Mouse (Mus musculus) heart, embryonic 14.5 days (tissue): ENCODE results near the gene Epha3. TPM values are rescaled to one million over a fixed set of nuclear protein-coding genes. Genes with fewer than 3 reads are reported as not detected.

Experiments
- ATAC-seq: fragments of 200-750 bp; cut with Nextera tagmentation; 2 replicates; pipeline ENCODE4 v1.8.0; 2017; ENCODE audit warnings: low read depth, moderate TSS enrichment; ENCODE audit not compliant: insufficient number of reproducible peaks, insufficient read depth, low FRiP score
- H3K27ac ChIP-seq, 2 experiments: fragments of 200-500 bp in 1 of 2; fragments of 300-500 bp in 1 of 2; sonication (generic) in 1 of 2; replicated peaks in 1 of 2; 2 replicates each; pipeline ENCODE4 v1.5.1; 2012 to 2014; ENCODE audit warnings: low read depth in 2 of 2, low read length in 2 of 2, control low read depth in 1 of 2, mild to moderate bottlenecking in 1 of 2, mixed read lengths in 1 of 2; ENCODE audit not compliant: control insufficient read depth in 1 of 2, insufficient read depth in 1 of 2
- H3K27me3 ChIP-seq: fragments of 300-500 bp; sonication (generic); 2 replicates; pipeline ENCODE4 v1.6.1; 2014; ENCODE audit warnings: mild to moderate bottlenecking, low read length, control low read depth; ENCODE audit not compliant: control insufficient read depth, insufficient read depth
- H3K36me3 ChIP-seq: fragments of 300-500 bp; sonication (generic); 2 replicates; pipeline ENCODE4 v1.6.1; 2014; ENCODE audit warnings: mild to moderate bottlenecking, control low read depth, low read length, mixed read lengths; ENCODE audit not compliant: control insufficient read depth, insufficient read depth
- H3K4me1 ChIP-seq, 2 experiments: fragments of 200-500 bp in 1 of 2; fragments of 300-500 bp in 1 of 2; sonication (generic) in 1 of 2; 2 replicates each; pipeline ENCODE4 v1.6.1; 2012 to 2014; ENCODE audit warnings: low read length in 2 of 2, control low read depth in 1 of 2, mixed read lengths in 1 of 2; ENCODE audit not compliant: control insufficient read depth in 2 of 2, insufficient read depth in 2 of 2
- H3K4me2 ChIP-seq: fragments of 300-500 bp; sonication (generic); 2 replicates; pipeline ENCODE4 v1.6.1; 2014; ENCODE audit warnings: mild to moderate bottlenecking, low read length
- H3K4me3 ChIP-seq, 2 experiments: fragments of 200-500 bp in 1 of 2; fragments of 300-500 bp in 1 of 2; sonication (generic) in 1 of 2; 2 replicates each; pipeline ENCODE4 v1.5.1; 2012 to 2014; ENCODE audit warnings: low read length in 2 of 2, mild to moderate bottlenecking in 2 of 2, control low read depth in 1 of 2, low read depth in 1 of 2, moderate library complexity in 1 of 2; ENCODE audit not compliant: control insufficient read depth in 1 of 2, insufficient read depth in 1 of 2
- H3K9ac ChIP-seq: fragments of 300-500 bp; sonication (generic); 2 replicates; pipeline ENCODE4 v1.6.1; 2014; ENCODE audit warnings: mild to moderate bottlenecking, low read length
- H3K9me3 ChIP-seq: fragments of 300-500 bp; sonication (generic); 2 replicates; pipeline ENCODE4 v1.6.1; 2016; ENCODE audit warnings: low read length, control low read depth; ENCODE audit not compliant: control insufficient read depth
- WGBS: fragments of 180-500 bp; shearing (Covaris S2); extraction: QIAGEN DNeasy Blood & Tissue Kit; methylation state at CpG from one replicate; pipeline ENCODE4 v1.1.7; 2014; 5-methylcytosine and 5-hydroxymethylcytosine counted together
- polyA plus RNA-seq: library from polyadenylated mRNA; unstranded; fragments of >200 nt; fragmentation: Nextera tagmentation; extraction: Ambion mirVana; gene quantifications from 2 replicates; pipeline ENCODE4 v1.2.1, GENCODE M21; 2014

Epha3 gene
- polyA plus RNA-seq, 1 experiment from 2014 or later: 8.1 TPM

DNA sequence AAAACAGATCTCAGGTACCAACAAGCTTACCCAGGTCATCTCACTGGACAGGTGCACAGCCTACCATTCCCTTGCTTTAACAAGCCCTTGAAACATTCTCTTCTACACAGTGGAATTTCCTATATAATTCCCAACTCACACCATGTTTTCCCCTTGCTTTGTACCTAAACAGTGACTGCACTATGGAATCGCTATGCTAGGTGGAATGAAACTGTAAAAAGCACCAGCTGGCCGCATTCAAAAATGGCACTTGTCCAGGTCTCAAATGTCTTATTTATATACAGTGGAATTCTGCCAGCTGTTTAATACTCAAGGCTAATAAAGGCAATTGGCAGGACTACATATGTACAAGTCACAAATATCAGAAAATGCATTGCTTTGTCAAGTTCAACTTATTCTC lies 71.9 kb downstream of the Epha3 start:
- H3K27ac ChIP-seq: no peak overlapping the region
- no peak overlapping the region for H3K9ac ChIP-seq
- no peak for ATAC-seq
- H3K4me1 ChIP-seq: peaks cover 0 to 3% of the 10 kb centered on the region in 2 experiments; a peak in 1 of 4 replicates
- no peaks in the 10 kb centered on the region for H3K9me3 ChIP-seq
- no peak overlapping the region for H3K4me2 ChIP-seq
- 40% methylated on average over 2 of the region's 2 CpGs for WGBS
- H3K27me3 ChIP-seq: no peaks in the 10 kb centered on the region
- H3K36me3 ChIP-seq: no peaks in the 10 kb centered on the region
- no peak overlapping the region for H3K4me3 ChIP-seq

- WGBS: 87% methylated on average over 7 of the region's 7 CpGs
- H3K9ac ChIP-seq: no peak overlapping the region
- no peak for ATAC-seq
- H3K27me3 ChIP-seq: no peaks in the 10 kb centered on the region
- no peak overlapping the region for H3K27ac ChIP-seq
- no peaks in the 10 kb centered on the region for H3K36me3 ChIP-seq
- H3K9me3 ChIP-seq: no peaks in the 10 kb centered on the region
- peaks cover 0 to 2% of the 10 kb centered on the region in 2 experiments; a peak in 2 of 4 replicates for H3K4me1 ChIP-seq
- H3K4me3 ChIP-seq: no peak overlapping the region
- H3K4me2 ChIP-seq: no peak overlapping the region
Observed at GRCm38 (mm10) chr16:63783544-63783943, 80.4 kb downstream of the Epha3 start.

DNA sequence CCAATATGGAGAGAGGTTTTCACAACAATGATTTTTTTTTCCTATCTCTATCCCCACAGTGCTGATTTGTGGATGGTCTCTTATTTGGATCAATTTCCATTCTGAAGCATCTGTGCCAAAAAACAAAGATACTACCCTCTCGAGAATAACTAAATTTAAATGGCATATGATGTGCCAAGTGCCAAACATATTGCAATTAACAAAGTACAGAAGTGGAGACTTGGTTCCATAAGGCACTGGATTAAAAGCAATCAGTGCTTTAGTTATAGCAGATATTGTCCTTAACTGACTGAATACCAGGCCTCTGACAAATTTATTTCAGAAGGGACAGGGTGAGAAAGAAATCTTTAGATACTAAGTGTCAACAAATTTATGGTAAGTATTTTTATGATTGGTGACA lies 81.9 kb downstream of the Epha3 start:
- 53% methylated on average over 1 of the region's 1 CpGs for WGBS
- no peaks in the 10 kb centered on the region for H3K9me3 ChIP-seq
- no peak overlapping the region for H3K9ac ChIP-seq
- peaks cover 0 to 2% of the 10 kb centered on the region in 2 experiments; a peak in 2 of 4 replicates for H3K4me1 ChIP-seq
- no peaks in the 10 kb centered on the region for H3K36me3 ChIP-seq
- ATAC-seq: no peak
- no peak overlapping the region for H3K4me3 ChIP-seq
- no peak overlapping the region for H3K4me2 ChIP-seq
- no peaks in the 10 kb centered on the region for H3K27me3 ChIP-seq
- no peak overlapping the region for H3K27ac ChIP-seq

DNA sequence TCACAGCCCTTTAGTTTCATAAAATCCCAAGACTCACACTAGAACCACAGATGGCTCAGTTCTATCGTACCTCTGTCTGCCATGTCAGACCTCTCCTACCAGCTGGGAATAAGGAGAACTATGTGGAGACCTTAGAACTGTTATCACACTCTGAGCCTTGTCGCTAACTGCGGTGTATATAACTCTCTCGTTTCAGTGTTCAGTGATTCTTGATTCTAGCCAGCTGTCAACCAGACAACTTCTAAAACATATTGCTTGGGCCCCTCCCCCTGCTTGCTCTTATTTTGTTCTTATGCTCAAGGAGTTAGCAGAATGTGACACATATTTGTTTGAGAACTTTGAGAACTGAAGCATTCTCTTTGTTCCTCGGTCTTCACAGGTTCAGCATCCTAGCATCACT lies 83.8 kb downstream of the Epha3 start:
- WGBS: 61% methylated on average over 5 of the region's 5 CpGs
- H3K4me2 ChIP-seq: no peak overlapping the region
- ATAC-seq: no peak
- H3K9me3 ChIP-seq: no peaks in the 10 kb centered on the region
- H3K27me3 ChIP-seq: no peaks in the 10 kb centered on the region
- H3K9ac ChIP-seq: no peak overlapping the region
- no peak overlapping the region for H3K4me3 ChIP-seq
- peaks cover 0 to 2% of the 10 kb centered on the region in 2 experiments; a peak in 2 of 4 replicates for H3K4me1 ChIP-seq
- no peak overlapping the region for H3K27ac ChIP-seq
- no peaks in the 10 kb centered on the region for H3K36me3 ChIP-seq

GRCm38 (mm10) chr16:63777811-63778210 lies 86.2 kb downstream of the Epha3 start:
- no peaks in the 10 kb centered on the region for H3K36me3 ChIP-seq
- ATAC-seq: no peak
- no peak overlapping the region for H3K4me2 ChIP-seq
- no peak overlapping the region for H3K4me3 ChIP-seq
- H3K27me3 ChIP-seq: no peaks in the 10 kb centered on the region
- peaks cover 0 to 2% of the 10 kb centered on the region in 2 experiments; a peak in 2 of 4 replicates for H3K4me1 ChIP-seq
- 70% methylated on average over 1 of the region's 1 CpGs for WGBS
- H3K9me3 ChIP-seq: no peaks in the 10 kb centered on the region
- H3K9ac ChIP-seq: no peak overlapping the region
- no peak overlapping the region for H3K27ac ChIP-seq

- Histone ChIP-seq H3K4me1 (no peaks in the 10 kb centered on the region), H3K9me3 (no peaks in the 10 kb centered on the region), H3K9ac (no peak overlapping the region), H3K27me3 (no peaks in the 10 kb centered on the region), H3K4me2 (no peak overlapping the region), H3K36me3 (no peaks in the 10 kb centered on the region), H3K4me3 (no peak overlapping the region), H3K27ac (no peak overlapping the region)
- no peak for ATAC-seq
- 89% methylated on average over 3 of the region's 3 CpGs for WGBS
Observed at GRCm38 (mm10) chr16:63772566-63772965, 91.4 kb downstream of the Epha3 start.

GRCm38 (mm10) chr16:63767589-63767988 lies 96.4 kb downstream of the Epha3 start:
- no peak overlapping the region for H3K27ac ChIP-seq
- no peak overlapping the region for H3K4me2 ChIP-seq
- ATAC-seq: no peak
- no peaks in the 10 kb centered on the region for H3K9me3 ChIP-seq
- no peaks in the 10 kb centered on the region for H3K4me1 ChIP-seq
- WGBS: 73% methylated on average over 5 of the region's 5 CpGs
- H3K9ac ChIP-seq: no peak overlapping the region
- H3K4me3 ChIP-seq: no peak overlapping the region
- no peaks in the 10 kb centered on the region for H3K27me3 ChIP-seq
- H3K36me3 ChIP-seq: no peaks in the 10 kb centered on the region

- Histone ChIP-seq H3K9me3 (no peaks in the 10 kb centered on the region), H3K9ac (no peak overlapping the region), H3K27me3 (no peaks in the 10 kb centered on the region), H3K4me1 (peaks cover 0 to 3% of the 10 kb centered on the region in 2 experiments; a peak in 1 of 4 replicates), H3K4me3 (no peak overlapping the region), H3K4me2 (no peak overlapping the region), H3K27ac (no peak overlapping the region), H3K36me3 (no peaks in the 10 kb centered on the region)
- no peak for ATAC-seq
- 86% methylated on average over 4 of the region's 4 CpGs for WGBS
Observed at GRCm38 (mm10) chr16:63761177-63761576, 102.8 kb downstream of the Epha3 start.
